Mouse (Mus musculus) cerebellum, adult 18-20 months (tissue): ENCODE results near the gene Khdrbs1.
"Not testable (repeated sequence)": the region's sequence is repeated elsewhere in the genome, so short reads cannot be mapped to it uniquely, and the experiment has no call there.

Experiments used
- DNase-seq, 2 experiments: peaks; one replicate each; pipeline ENCODE4 v3.0.0; 2021

Gene Khdrbs1

GRCm38 (mm10) chr4:129743010-129743390, 897 bp upstream of the Khdrbs1 start:
- peak; percentile 15 to 16 for DNase-seq

GRCm38 (mm10) chr4:129741974-129742231, 200 bp downstream of the Khdrbs1 start:
- DNase-seq: no peak

GRCm38 (mm10) chr4:129741251-129741973, 691 bp downstream of the Khdrbs1 start:
- peak in 1 of 2 experiments; percentile 38 for DNase-seq

GRCm38 (mm10) chr4:129739111-129739645, 2.9 kb downstream of the Khdrbs1 start:
- no peak for DNase-seq

GRCm38 (mm10) chr4:129736173-129736572, 5.9 kb downstream of the Khdrbs1 start:
- DNase-seq: no peak

- not testable (repeated sequence) for DNase-seq
Measured at GRCm38 (mm10) chr4:129735485-129735884, 6.6 kb downstream of the Khdrbs1 start.

- no peak for DNase-seq
Measured at GRCm38 (mm10) chr4:129731423-129731822, 10.7 kb downstream of the Khdrbs1 start.

- no peak for DNase-seq
Measured at GRCm38 (mm10) chr4:129716310-129716709, 25.8 kb downstream of the Khdrbs1 start.

GRCm38 (mm10) chr4:129709486-129710129, 32.5 kb downstream of the Khdrbs1 start:
- no peak for DNase-seq

GRCm38 (mm10) chr4:129706750-129707149, 35.4 kb downstream of the Khdrbs1 start:
- no peak for DNase-seq

- peak in 1 of 2 experiments; percentile 22 for DNase-seq
Measured at GRCm38 (mm10) chr4:129702454-129702853, 39.6 kb downstream of the Khdrbs1 start.

- DNase-seq: peak; percentile 84 to 87
Measured at GRCm38 (mm10) chr4:129701503-129702377, 40.4 kb downstream of the Khdrbs1 start.

- not testable (repeated sequence) for DNase-seq
Measured at GRCm38 (mm10) chr4:129700661-129701060, 41.4 kb downstream of the Khdrbs1 start.

GRCm38 (mm10) chr4:129700216-129700615, 41.9 kb downstream of the Khdrbs1 start:
- DNase-seq: no peak

- DNase-seq: no peak
Measured at GRCm38 (mm10) chr4:129697191-129697590, 44.9 kb downstream of the Khdrbs1 start.

- peak; percentile 94 to 95 for DNase-seq
Measured at GRCm38 (mm10) chr4:129696158-129696985, 45.7 kb downstream of the Khdrbs1 start, which contains the start of gene Tmem39b. Gene Tmem39b (minus strand): TSS chr4:129696838.

GRCm38 (mm10) chr4:129695815-129696157, 46.3 kb downstream of the Khdrbs1 start:
- no peak for DNase-seq

GRCm38 (mm10) chr4:129684531-129684930, 57.6 kb downstream of the Khdrbs1 start:
- no peak for DNase-seq

GRCm38 (mm10) chr4:129683901-129684493, 58.1 kb downstream of the Khdrbs1 start:
- DNase-seq: no peak

- DNase-seq: no peak
Measured at GRCm38 (mm10) chr4:129681837-129682236, 60.3 kb downstream of the Khdrbs1 start.

GRCm38 (mm10) chr4:129672878-129673449, 69.1 kb downstream of the Khdrbs1 start:
- DNase-seq: peak in 1 of 2 experiments; percentile 15
